Comparison of ENCODE assay signal across 8 mouse cellular contexts in the genomic region with DNA sequence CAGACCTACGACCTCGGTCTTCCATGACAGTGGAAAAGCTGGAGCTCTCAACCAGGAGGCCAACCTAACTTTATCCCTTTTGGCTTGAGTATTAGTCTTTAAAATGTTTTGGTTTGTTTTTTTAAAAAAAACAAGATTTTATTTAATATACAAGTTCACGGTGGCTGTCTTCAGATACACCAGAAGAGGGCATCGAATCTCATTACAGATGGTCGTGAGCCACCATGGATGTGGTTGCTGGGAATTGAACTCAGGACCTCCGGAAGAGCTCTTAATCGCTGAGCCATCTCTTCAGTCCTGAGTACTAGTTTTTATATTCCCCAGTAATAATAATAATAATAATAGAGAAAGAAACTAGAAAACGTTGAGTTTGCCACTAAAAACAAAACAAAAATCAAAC. TPM values are rescaled to one million over a fixed set of nuclear protein-coding genes. Genes with fewer than 3 reads are reported as not detected.
A peak's percentile ranks its signal among the peaks of the same experiment; 100 is the strongest.
DNase-seq lines count a peak whose midpoint lies in the region; ATAC-seq and TF ChIP-seq lines count a peak whose summit lies in the region.

No protein-coding gene starts in this region.

- no peak for DNase-seq in kidney, postnatal 36 days
- no peak for DNase-seq in hindbrain, embryonic 14.5 days (ENCODE audit: low spot score)
- DNase-seq in midbrain, embryonic 14.5 days = no peak
- no peak for DNase-seq in thymus, postnatal 0 days (ENCODE audit: low spot score)
- no peak for DNase-seq in layer of hippocampus, adult 8-10 months (ENCODE audit: low spot score in 2 of 2)
- DNase-seq in adrenal gland, postnatal 10 days = no peak

- H3K4me1 ChIP-seq in kidney, embryonic 14.5 days (ENCODE audit: control insufficient read depth, insufficient read depth, low read length) = peaks cover 14% of the 10 kb centered on the region
- H3K4me1 ChIP-seq in bone marrow, adult 2 months (ENCODE audit: control insufficient read depth, insufficient read depth, low read length) = peaks cover 4% of the 10 kb centered on the region; the same call in 1 of the 2 replicates
- H3K4me1 ChIP-seq in hindbrain, embryonic 14.5 days (replicated peaks; ENCODE audit: control insufficient read depth, insufficient read depth, low read length) = peaks cover 34% of the 10 kb centered on the region
- peaks cover 24% of the 10 kb centered on the region for H3K4me1 ChIP-seq in midbrain, embryonic 14.5 days (ENCODE audit: control insufficient read depth, insufficient read depth, low read length)

- no peak for ATAC-seq in kidney, embryonic 14.5 days (ENCODE audit: low FRiP score, low TSS enrichment)
- ATAC-seq in hindbrain, embryonic 14.5 days (ENCODE audit: low FRiP score) = no peak
- ATAC-seq in midbrain, embryonic 14.5 days (ENCODE audit: low FRiP score, low TSS enrichment) = no peak

- WGBS in kidney, embryonic 14.5 days = 61% methylated on average over 8 of the region's 8 CpGs
- 42% methylated on average over 8 of the region's 8 CpGs for WGBS in bone marrow, adult 2 months
- WGBS in hindbrain, embryonic 14.5 days = 57% methylated on average over 8 of the region's 8 CpGs
- 59% methylated on average over 8 of the region's 8 CpGs for WGBS in midbrain, embryonic 14.5 days

- H3K4me3 ChIP-seq in kidney, embryonic 14.5 days (ENCODE audit: low read length) = peak overlapping the region; percentile 76
- peak overlapping the region; percentile 19 for H3K4me3 ChIP-seq in bone marrow, adult 2 months (replicated peaks; ENCODE audit: control insufficient read depth, low read depth, low read length)
- H3K4me3 ChIP-seq in hindbrain, embryonic 14.5 days (replicated peaks; ENCODE audit: low read length) = peak overlapping the region; percentile 100
- peak overlapping the region; percentile 100 for H3K4me3 ChIP-seq in midbrain, embryonic 14.5 days (replicated peaks; ENCODE audit: low read depth, low read length)

- no peaks in the 10 kb centered on the region for H3K27me3 ChIP-seq in kidney, embryonic 14.5 days (ENCODE audit: control insufficient read depth, insufficient read depth, low read length)
- no peaks in the 10 kb centered on the region for H3K27me3 ChIP-seq in hindbrain, embryonic 14.5 days (ENCODE audit: control insufficient read depth, insufficient read depth, low read length)
- H3K27me3 ChIP-seq in midbrain, embryonic 14.5 days (ENCODE audit: control insufficient read depth, insufficient read depth, low read length) = no peaks in the 10 kb centered on the region

- H3K27ac ChIP-seq in kidney, embryonic 14.5 days (ENCODE audit: low read depth, low read length) = no peak overlapping the region
- no peak overlapping the region for H3K27ac ChIP-seq in bone marrow, adult 2 months (ENCODE audit: control insufficient read depth, insufficient read depth, low read depth, low read length, poor library complexity)
- H3K27ac ChIP-seq in hindbrain, embryonic 14.5 days = no peak overlapping the region
- no peak overlapping the region for H3K27ac ChIP-seq in midbrain, embryonic 14.5 days (replicated peaks; ENCODE audit: low read depth, low read length)

- H3K4me2 ChIP-seq in kidney, embryonic 14.5 days (replicated peaks; ENCODE audit: low read depth, low read length) = peak overlapping the region; percentile 44
- peak overlapping the region; percentile 85 for H3K4me2 ChIP-seq in hindbrain, embryonic 14.5 days (replicated peaks)
- H3K4me2 ChIP-seq in midbrain, embryonic 14.5 days (ENCODE audit: low read length) = peak overlapping the region; percentile 58

- H3K9ac ChIP-seq in kidney, embryonic 14.5 days (ENCODE audit: low read depth, low read length) = peak overlapping the region; percentile 86; the same call in 1 of the 2 replicates
- peak overlapping the region; percentile 98; the same call in 1 of the 2 replicates for H3K9ac ChIP-seq in hindbrain, embryonic 14.5 days
- H3K9ac ChIP-seq in midbrain, embryonic 14.5 days (replicated peaks; ENCODE audit: low read length) = no peak overlapping the region; the same call in 1 of the 2 replicates

- TF ChIP-seq POLR2A in bone marrow, adult 2 months (IDR thresholded peaks at IDR 0.05; ENCODE audit: borderline replicate concordance, control insufficient read depth, low read depth, low read length) = no peak

- no peak for TF ChIP-seq CTCF in bone marrow, adult 2 months (IDR thresholded peaks at IDR 0.05; ENCODE audit: control insufficient read depth, insufficient read depth, low read length)

- peaks cover 33% of the 10 kb centered on the region for H3K36me3 ChIP-seq in kidney, embryonic 14.5 days (ENCODE audit: control insufficient read depth, insufficient read depth, low read length)
- H3K36me3 ChIP-seq in hindbrain, embryonic 14.5 days (replicated peaks; ENCODE audit: control insufficient read depth, insufficient read depth) = peaks cover 44% of the 10 kb centered on the region
- H3K36me3 ChIP-seq in midbrain, embryonic 14.5 days (ENCODE audit: control insufficient read depth, insufficient read depth, low read length) = peaks cover 29% of the 10 kb centered on the region

- no peaks in the 10 kb centered on the region for H3K9me3 ChIP-seq in kidney, embryonic 14.5 days (ENCODE audit: control insufficient read depth, low read length)
- H3K9me3 ChIP-seq in hindbrain, embryonic 14.5 days (ENCODE audit: control insufficient read depth, low read length) = no peaks in the 10 kb centered on the region
- no peaks in the 10 kb centered on the region for H3K9me3 ChIP-seq in midbrain, embryonic 14.5 days (ENCODE audit: control insufficient read depth, low read length)

RNA-seq across cellular contexts. Expression of gene Mgea5, which starts 2.0 kb away (rescaled TPM):
- polyA plus RNA-seq in kidney, embryonic 14.5 days (2014; fragmentation: Nextera tagmentation; extraction: Ambion mirVana) = 46.3 and 67.8 TPM in 2 replicates
- polyA plus RNA-seq in bone marrow, adult 2 months (2011; ENCODE audit: insufficient read depth, insufficient read length, low replicate concordance, missing spikeins) = 51.4 and 80.8 TPM in 2 replicates
- 88.2 and 95.4 TPM in 2 replicates for polyA plus RNA-seq in hindbrain, embryonic 14.5 days (2014; fragmentation: Nextera tagmentation; extraction: Ambion mirVana)
- 95.8 and 118 TPM in 2 replicates for polyA plus RNA-seq in midbrain, embryonic 14.5 days (2014; fragmentation: Nextera tagmentation; extraction: Ambion mirVana)
- polyA plus RNA-seq in thymus, postnatal 0 days (2015; fragmentation: Nextera tagmentation; extraction: Ambion mirVana) = 61.0 and 90.5 TPM in 2 replicates
- 100 to 1,000 TPM; 137 to 170 (median 155) TPM for total RNA-seq in layer of hippocampus, adult 8-10 months (2022)
- total RNA-seq in adrenal gland, postnatal 10 days (2021) = 10 to 100 TPM; 54.7 to 69.3 TPM

RNA-seq across cellular contexts. Expression of gene Npm3, which starts 32.3 kb away (rescaled TPM):
- polyA plus RNA-seq in kidney, embryonic 14.5 days (2014; fragmentation: Nextera tagmentation; extraction: Ambion mirVana) = 21.4 and 111 TPM in 2 replicates
- polyA plus RNA-seq in bone marrow, adult 2 months (2011; ENCODE audit: insufficient read depth, insufficient read length, low replicate concordance, missing spikeins) = 44.1 and 56.0 TPM in 2 replicates
- 6.9 and 7.2 TPM in 2 replicates for polyA plus RNA-seq in hindbrain, embryonic 14.5 days (2014; fragmentation: Nextera tagmentation; extraction: Ambion mirVana)
- polyA plus RNA-seq in midbrain, embryonic 14.5 days (2014; fragmentation: Nextera tagmentation; extraction: Ambion mirVana) = 7.6 and 26.4 TPM in 2 replicates
- polyA plus RNA-seq in thymus, postnatal 0 days (2015; fragmentation: Nextera tagmentation; extraction: Ambion mirVana) = 27.4 and 34.1 TPM in 2 replicates
- total RNA-seq in layer of hippocampus, adult 8-10 months (2022) = 10 to 100 TPM in 2 of 4 experiments, 1 to 10 TPM in 2; 7.6 to 12.9 (median 9.1) TPM
- 10 to 100 TPM; 29.0 to 31.5 TPM for total RNA-seq in adrenal gland, postnatal 10 days (2021)

RNA-seq across cellular contexts. Expression of gene Kcnip2, which starts 34.2 kb away (rescaled TPM):
- 1.4 and 2.0 TPM in 2 replicates for polyA plus RNA-seq in kidney, embryonic 14.5 days (2014; fragmentation: Nextera tagmentation; extraction: Ambion mirVana)
- 0.72 TPM in 1 of 2 replicates, not detected in the other for polyA plus RNA-seq in bone marrow, adult 2 months (2011; ENCODE audit: insufficient read depth, insufficient read length, low replicate concordance, missing spikeins)
- 14.1 and 17.6 TPM in 2 replicates for polyA plus RNA-seq in hindbrain, embryonic 14.5 days (2014; fragmentation: Nextera tagmentation; extraction: Ambion mirVana)
- 3.9 and 5.0 TPM in 2 replicates for polyA plus RNA-seq in midbrain, embryonic 14.5 days (2014; fragmentation: Nextera tagmentation; extraction: Ambion mirVana)
- polyA plus RNA-seq in thymus, postnatal 0 days (2015; fragmentation: Nextera tagmentation; extraction: Ambion mirVana) = 1.3 TPM in 2 replicates
- 100 to 1,000 TPM; 163 to 211 (median 185) TPM for total RNA-seq in layer of hippocampus, adult 8-10 months (2022)
- under 1 TPM; 0.24 to 0.30 TPM for total RNA-seq in adrenal gland, postnatal 10 days (2021)

RNA-seq across cellular contexts. Expression of gene Fgf8, which starts 39.0 kb away (rescaled TPM):
- polyA plus RNA-seq in kidney, embryonic 14.5 days (2014; fragmentation: Nextera tagmentation; extraction: Ambion mirVana) = 25.1 and 29.3 TPM in 2 replicates
- not detected in 2 replicates for polyA plus RNA-seq in bone marrow, adult 2 months (2011; ENCODE audit: insufficient read depth, insufficient read length, low replicate concordance, missing spikeins)
- polyA plus RNA-seq in hindbrain, embryonic 14.5 days (2014; fragmentation: Nextera tagmentation; extraction: Ambion mirVana) = 0.19 and 0.25 TPM in 2 replicates
- 0.18 and 0.54 TPM in 2 replicates for polyA plus RNA-seq in midbrain, embryonic 14.5 days (2014; fragmentation: Nextera tagmentation; extraction: Ambion mirVana)
- 0.17 and 0.19 TPM in 2 replicates for polyA plus RNA-seq in thymus, postnatal 0 days (2015; fragmentation: Nextera tagmentation; extraction: Ambion mirVana)
- total RNA-seq in layer of hippocampus, adult 8-10 months (2022) = not detected
- not detected for total RNA-seq in adrenal gland, postnatal 10 days (2021)

Comparison
In these comparisons a context has a peak if more than half of its experiments do, and no peak if none do; other contexts are left out.
1. H3K4me3 ChIP-seq: peak in every context shown above with its lines; median percentile 100 in hindbrain, embryonic 14.5 days; 100 in midbrain, embryonic 14.5 days; 76 in kidney, embryonic 14.5 days; 19 in bone marrow, adult 2 months.